Mouse (Mus musculus): ENCODE measurements at regions not wholly inside any gene's neighbourhood (a gene's known extent, or its start where the extent isn't known, plus 50 kb on each side); places are given as distances from the start of the nearest gene placed in this dataset.

- TF ChIP-seq CTCF (IDR thresholded peaks at IDR 0.05; ENCODE audit: extremely low read depth, insufficient read depth, insufficient read length, insufficient replicate concordance): no peak
- no peak for TF ChIP-seq POLR2A (IDR thresholded peaks at IDR 0.05; ENCODE audit: low read depth, low read length)
Measured at GRCm38 (mm10) chr8:55400412-55400811, 445.8 kb downstream of the Gpm6a start.

Data from spleen, adult 2 months (tissue).